Mouse (Mus musculus) cerebellum, adult 2 months (tissue): ENCODE data around the gene Sorcs2.

Experiments
- CTCF ChIP-seq: fragments of 200-500 bp; IDR thresholded peaks from 2 replicates; pipeline ENCODE4 v1.5.1; 2011; ENCODE audit warnings: low read depth, mild to moderate bottlenecking, control low read depth, low read length, moderate library complexity, borderline replicate concordance; ENCODE audit not compliant: insufficient read depth
- POLR2A ChIP-seq: fragments of 200-500 bp; IDR thresholded peaks from 2 replicates; pipeline ENCODE4 v1.6.1; 2011; ENCODE audit warnings: low read length, control low read depth, borderline replicate concordance; ENCODE audit not compliant: insufficient read depth

DNA sequence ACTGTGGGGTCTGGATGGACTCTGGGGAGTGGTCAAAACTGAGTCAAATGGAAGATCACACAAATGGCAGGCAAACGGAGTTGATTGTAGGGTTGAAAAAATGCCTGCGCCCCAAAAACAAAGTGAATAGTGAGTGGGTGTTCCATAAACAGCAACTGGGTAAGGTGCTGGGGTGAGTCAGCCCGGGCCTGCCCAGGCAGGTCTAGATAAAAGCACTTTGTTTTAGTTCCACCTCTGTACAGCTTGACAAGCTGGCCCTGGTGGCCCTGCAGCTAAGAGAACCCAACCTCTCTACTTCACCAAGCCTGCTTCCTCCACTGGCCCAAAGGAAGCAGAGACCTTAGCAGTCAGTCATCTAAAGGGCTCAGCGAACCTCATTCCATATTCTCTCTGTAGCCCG is 195.2 kb downstream of the Sorcs2 start:
- TF ChIP-seq CTCF (no peak), POLR2A (no peak)
